Mouse (Mus musculus) olfactory bulb, adult 2 months (tissue): ENCODE data around the gene Aen. TPM values are rescaled to one million over a fixed set of nuclear protein-coding genes. Genes with fewer than 3 reads are reported as not detected.

Experiments used
- H3K27ac ChIP-seq: fragments of 200-500 bp; 2 replicates; pipeline ENCODE4 v1.5.1; 2012; ENCODE audit warnings: low read depth, low read length; ENCODE audit not compliant: insufficient read depth
- H3K4me1 ChIP-seq: fragments of 200-500 bp; 2 replicates; pipeline ENCODE4 v1.6.1; 2012; ENCODE audit warnings: low read length; ENCODE audit not compliant: control insufficient read depth, insufficient read depth
- H3K4me3 ChIP-seq: fragments of 200-500 bp; 2 replicates; pipeline ENCODE4 v1.5.1; 2012; ENCODE audit warnings: mild to moderate bottlenecking, low read depth, low read length, moderate library complexity; ENCODE audit not compliant: insufficient read depth
- CTCF ChIP-seq: fragments of 200-500 bp; IDR thresholded peaks from 2 replicates; pipeline ENCODE4 v1.5.1; 2012; ENCODE audit warnings: low read depth, mild to moderate bottlenecking, low read length, moderate library complexity; ENCODE audit not compliant: insufficient read depth
- POLR2A ChIP-seq: fragments of 200-500 bp; IDR thresholded peaks from 2 replicates; pipeline ENCODE4 v1.6.1; 2012; ENCODE audit warnings: mild to moderate bottlenecking, low read depth, low read length, moderate library complexity; ENCODE audit not compliant: insufficient read depth
- WGBS: fragments of 180-500 bp; shearing (Covaris S2); methylation state at CpG from one replicate; pipeline ENCODE4 v1.1.7; 2018; 5-methylcytosine and 5-hydroxymethylcytosine counted together
- polyA plus RNA-seq: library from polyadenylated mRNA; stranded (reverse); fragments of >200 nt; gene quantifications from 2 replicates; pipeline ENCODE4 v1.2.4, GENCODE M21; 2012; ENCODE audit warnings: low replicate concordance; ENCODE audit not compliant: missing spikeins, insufficient read depth, insufficient read length

Aen gene
- polyA plus RNA-seq, 1 experiment, result not detected

DNA sequence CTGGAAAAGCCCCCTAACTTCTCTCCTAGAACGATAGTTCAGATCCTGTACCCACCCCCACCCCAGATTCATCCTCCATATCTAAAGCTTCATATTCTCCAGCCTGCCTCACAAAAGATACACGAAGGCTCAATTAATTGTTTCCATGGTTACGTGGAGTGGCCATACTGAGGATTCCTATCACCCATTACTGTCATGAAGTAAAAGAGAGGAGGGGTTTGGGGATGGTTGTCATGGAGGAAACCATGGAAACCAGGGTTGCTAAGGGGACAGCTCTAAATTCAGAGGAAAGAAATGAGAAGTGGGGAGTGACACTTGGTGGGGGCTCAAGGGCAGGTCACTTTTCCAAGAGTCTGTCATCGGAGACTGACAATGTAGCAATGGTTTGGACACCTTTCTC lies 9.2 kb upstream of the Aen start:
- Histone ChIP-seq H3K27ac (no peak overlapping the region), H3K4me3 (no peak overlapping the region)
- 39% methylated on average over 4 of the region's 4 CpGs for WGBS

DNA sequence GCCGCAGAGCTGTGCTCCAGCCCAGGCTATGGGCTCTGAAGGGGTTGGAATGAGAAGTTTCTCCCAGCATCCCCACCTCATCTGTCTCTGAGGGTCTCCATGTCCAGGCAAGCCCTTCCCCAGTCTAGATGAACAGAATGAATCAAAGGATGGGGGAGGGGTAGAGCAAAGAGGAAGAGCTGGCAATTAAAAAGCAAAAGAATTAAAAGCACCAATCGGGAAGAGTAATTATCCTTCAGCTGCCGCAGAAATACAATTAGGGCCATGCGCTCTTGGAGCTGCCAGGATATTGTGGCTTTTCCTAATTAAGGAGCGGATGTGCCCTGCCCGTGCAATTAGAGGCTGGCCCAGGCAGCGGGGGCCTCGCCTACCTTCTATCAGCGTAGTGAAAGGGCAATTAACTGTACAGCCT lies 8.2 kb upstream of the Aen start:
- Histone ChIP-seq H3K4me1 (peaks cover 29% of the 10 kb centered on the region), H3K27ac (no peak overlapping the region), H3K4me3 (no peak overlapping the region)
- 11% methylated on average over 9 of the region's 9 CpGs for WGBS
- TF ChIP-seq CTCF, result no peak
- no peak for TF ChIP-seq POLR2A

More for the DNA sequence above, 9.2 kb upstream of the Aen start:
- H3K4me1 ChIP-seq, result peaks cover 39% of the 10 kb centered on the region
- no peak for TF ChIP-seq CTCF
- no peak for TF ChIP-seq POLR2A

DNA sequence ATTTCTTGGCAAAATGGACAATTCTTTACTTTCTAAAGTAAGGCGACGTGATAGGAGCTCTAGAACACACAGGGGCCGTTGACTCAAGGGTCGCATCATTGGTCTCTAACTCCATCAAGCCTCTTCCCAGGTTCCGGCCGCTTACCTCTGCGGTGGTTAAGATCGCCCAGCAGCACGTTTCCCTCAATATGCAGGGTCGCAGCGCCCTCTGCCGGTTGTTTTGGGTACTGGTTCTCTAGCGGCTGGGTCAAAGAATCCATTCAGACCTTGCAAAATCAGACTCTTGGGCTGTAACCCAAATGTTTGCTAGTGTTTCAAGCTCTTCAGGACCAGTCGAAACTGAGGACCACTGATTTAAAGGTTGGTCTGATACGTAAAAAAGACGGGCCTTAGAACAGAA lies 5.0 kb upstream of the Aen start:
- Histone ChIP-seq H3K4me1 (peaks cover 18% of the 10 kb centered on the region), H3K4me3 (no peak overlapping the region), H3K27ac (no peak overlapping the region)
- 3% methylated on average over 16 of the region's 16 CpGs for WGBS
- peak; percentile 97 for TF ChIP-seq CTCF
- TF ChIP-seq POLR2A, result no peak

DNA sequence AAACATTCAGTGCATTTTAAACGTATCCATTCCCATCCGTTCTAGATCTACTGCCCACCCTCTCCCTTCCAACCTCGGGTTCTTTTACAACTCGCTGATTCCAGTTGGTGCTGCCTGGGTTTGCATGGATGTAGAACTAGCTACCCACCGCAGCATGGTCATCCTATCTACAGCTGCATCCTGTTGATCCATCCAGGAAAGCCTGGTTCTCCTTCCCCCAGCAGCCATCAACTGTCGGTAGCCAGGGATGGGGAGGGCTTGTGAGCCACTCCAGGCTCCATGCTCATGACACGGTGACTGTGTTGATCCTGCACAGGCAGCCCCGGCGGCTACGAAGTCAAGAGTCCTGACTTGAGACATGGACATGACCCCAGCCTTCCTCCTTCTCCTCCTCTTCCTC lies 1.7 kb upstream of the Aen start:
- no peak overlapping the region for H3K27ac ChIP-seq
- peaks cover 8% of the 10 kb centered on the region for H3K4me1 ChIP-seq
- 88% methylated on average over 10 of the region's 10 CpGs for WGBS
- TF ChIP-seq POLR2A (no peak), CTCF (no peak)
- no peak overlapping the region for H3K4me3 ChIP-seq

DNA sequence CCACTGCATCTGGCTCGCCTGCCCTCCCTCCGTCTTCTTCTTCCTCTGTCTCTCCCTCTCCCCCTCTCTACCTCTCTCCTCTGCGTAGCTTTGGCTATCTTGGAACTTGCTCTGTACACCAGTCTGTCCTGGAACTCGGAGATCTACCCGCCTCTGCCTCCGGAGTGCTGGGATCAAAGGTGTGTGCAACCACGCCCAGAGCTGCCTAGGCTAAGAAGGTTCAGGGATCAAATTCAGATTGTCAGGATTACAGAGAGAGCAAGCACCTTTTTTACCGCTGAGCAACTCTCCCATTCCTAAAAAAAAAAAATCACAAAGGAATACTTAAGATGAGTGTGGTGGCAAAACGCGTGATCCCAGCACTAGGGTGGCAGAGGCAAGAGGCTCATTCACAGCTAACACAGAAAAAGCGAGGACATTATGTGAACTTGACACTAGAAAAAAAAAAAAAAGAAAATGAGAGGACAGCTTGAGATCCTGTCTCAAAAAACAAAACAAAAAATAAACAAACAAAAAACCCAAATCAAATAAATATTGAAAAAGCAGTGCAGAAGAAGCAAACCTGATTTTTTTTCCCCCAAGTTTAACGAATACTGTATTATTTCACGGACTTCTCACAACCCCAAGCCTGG lies 517 bp upstream of the Aen start:
- Histone ChIP-seq H3K27ac (no peak overlapping the region), H3K4me3 (peak overlapping the region; percentile 77), H3K4me1 (peaks cover 8% of the 10 kb centered on the region)
- TF ChIP-seq CTCF, result no peak
- no peak for TF ChIP-seq POLR2A
- WGBS, result 45% methylated on average over 13 of the region's 13 CpGs

DNA sequence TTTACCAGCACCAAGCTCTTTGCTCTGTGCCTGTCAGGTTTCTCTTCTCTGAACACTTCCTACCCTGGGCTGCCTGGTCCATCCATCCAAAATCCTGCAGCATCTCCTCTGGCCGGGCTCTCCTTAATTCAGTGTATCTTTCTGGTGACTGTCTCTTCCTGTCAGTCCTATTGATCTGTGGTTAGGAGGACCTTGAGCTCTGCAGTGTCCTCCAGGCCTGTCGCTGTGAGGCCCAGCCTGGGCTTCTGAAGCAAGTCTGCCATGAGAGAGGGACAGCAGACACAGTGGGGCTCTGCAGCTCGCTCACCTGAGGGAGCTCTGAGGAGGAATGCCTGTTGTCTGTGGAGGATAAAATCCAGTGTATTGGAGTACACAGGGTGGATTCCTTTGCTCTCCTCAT lies 1.9 kb downstream of the Aen start:
- 93% methylated on average over 3 of the region's 3 CpGs for whole genome bisulfite sequencing
- no peak overlapping the region for H3K27ac ChIP-seq
- peaks cover 8% of the 10 kb centered on the region for H3K4me1 ChIP-seq
- H3K4me3 ChIP-seq, result no peak overlapping the region
- no peak for TF ChIP-seq POLR2A
- no peak for TF ChIP-seq CTCF

DNA sequence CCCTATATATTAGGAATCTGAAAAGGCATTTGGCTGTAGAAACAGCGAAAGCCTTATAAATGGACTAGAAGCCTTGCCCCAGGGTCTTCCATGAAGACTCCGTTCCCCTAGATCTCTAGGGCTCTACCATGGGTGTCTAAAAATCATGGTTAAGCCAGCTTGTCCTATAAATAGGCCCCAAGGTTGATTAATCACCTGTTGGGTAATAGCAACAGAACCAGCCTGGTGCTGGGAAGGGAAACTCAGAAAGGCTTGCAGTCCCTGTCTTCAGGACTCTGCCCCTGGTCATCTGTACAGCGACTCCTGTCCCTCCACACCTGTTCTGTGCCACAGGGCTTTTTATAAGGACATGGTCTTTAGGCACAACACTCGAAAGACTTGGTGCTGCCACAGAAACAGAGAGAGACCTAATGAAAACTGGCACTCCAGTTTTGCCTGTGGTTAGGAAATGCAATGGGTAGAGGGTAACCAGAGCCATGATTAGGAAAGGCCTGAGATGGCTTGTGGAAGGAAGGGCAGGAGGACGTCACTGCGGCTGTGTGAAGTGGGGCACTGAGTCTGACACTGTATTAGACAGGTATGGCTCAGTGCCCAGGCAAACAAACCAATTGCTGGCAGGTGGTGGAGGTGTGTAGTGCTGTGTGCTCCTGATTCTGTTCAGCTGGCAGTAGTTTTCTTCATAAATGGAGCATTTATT lies 7.7 kb downstream of the Aen start:
- H3K4me3 ChIP-seq, result no peak overlapping the region
- 96% methylated on average over 6 of the region's 6 CpGs for WGBS
- TF ChIP-seq POLR2A (no peak), CTCF (no peak)

DNA sequence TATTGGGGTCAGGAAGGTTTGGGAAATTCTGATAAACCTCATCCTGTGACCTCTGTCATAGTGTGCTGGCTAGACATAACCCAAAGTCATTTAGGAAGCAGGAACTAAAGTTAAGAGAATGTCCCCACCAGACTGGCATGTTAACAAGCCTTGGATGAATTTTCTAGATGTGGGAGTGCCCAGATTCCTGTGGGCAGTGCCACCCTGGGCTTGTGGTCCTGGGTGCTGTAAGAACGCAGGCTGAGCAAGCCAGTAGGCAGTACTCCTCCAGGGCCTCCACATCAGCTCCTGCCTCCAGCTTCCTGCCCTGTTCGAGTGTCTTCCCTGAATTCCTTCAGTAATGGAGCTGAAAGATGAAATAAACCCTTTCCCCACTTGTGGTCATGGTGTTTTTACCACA lies 8.5 kb downstream of the Aen start:
- Histone ChIP-seq H3K4me1 (no peaks in the 10 kb centered on the region), H3K27ac (no peak overlapping the region), H3K4me3 (no peak overlapping the region)
- no peak for TF ChIP-seq POLR2A
- TF ChIP-seq CTCF, result no peak
- 85% methylated on average over 2 of the region's 2 CpGs for WGBS

More for the DNA sequence above, 7.7 kb downstream of the Aen start:
- H3K4me1 ChIP-seq, result no peaks in the 10 kb centered on the region; the same call in 1 of the 2 replicates
- no peak overlapping the region for H3K27ac ChIP-seq

DNA sequence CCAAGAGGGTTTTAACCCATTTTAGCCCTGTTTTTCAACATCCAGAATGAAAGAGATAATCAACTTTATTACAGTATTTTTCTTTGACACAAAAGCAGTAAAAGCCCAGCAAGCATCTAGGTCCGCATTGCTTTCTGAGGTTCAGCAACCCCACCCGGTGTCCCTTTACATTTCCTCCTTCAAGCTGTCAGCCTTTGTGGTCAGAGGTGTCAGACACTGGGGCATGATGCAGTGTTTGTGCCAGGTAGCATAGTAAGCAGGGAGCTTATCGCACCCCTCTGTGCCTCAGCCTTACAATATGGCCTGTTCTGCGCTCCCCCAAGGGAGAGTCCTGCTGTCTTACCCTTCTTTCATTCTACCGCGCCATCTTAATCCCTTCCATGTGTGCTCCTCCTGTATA lies 13.4 kb downstream of the Aen start:
- WGBS, result 91% methylated on average over 6 of the region's 6 CpGs
- Histone ChIP-seq H3K4me3 (no peak overlapping the region), H3K27ac (no peak overlapping the region), H3K4me1 (peaks cover 15% of the 10 kb centered on the region)
- TF ChIP-seq CTCF, result no peak
- no peak for TF ChIP-seq POLR2A
